Mouse (Mus musculus) testis, adult 2 months (tissue): ENCODE measurements around the gene Phkb. TPM values are rescaled to one million over a fixed set of nuclear protein-coding genes. Genes with fewer than 3 reads are reported as not detected.

ENCODE experiments used
- H3K27ac ChIP-seq: fragments of 200-500 bp; 2 replicates; pipeline ENCODE4 v1.5.1; 2012; ENCODE audit warnings: low read depth, low read length; ENCODE audit not compliant: control insufficient read depth, insufficient read depth
- H3K27me3 ChIP-seq: fragments of 200-500 bp; 2 replicates; pipeline ENCODE4 v1.6.1; 2012; ENCODE audit warnings: mild to moderate bottlenecking, low read length, moderate library complexity; ENCODE audit not compliant: control insufficient read depth, insufficient read depth
- H3K36me3 ChIP-seq: fragments of 200-500 bp; 2 replicates; pipeline ENCODE4 v1.6.1; 2012; ENCODE audit warnings: mild to moderate bottlenecking, low read length; ENCODE audit not compliant: control insufficient read depth, insufficient read depth
- H3K4me1 ChIP-seq: fragments of 200-500 bp; 2 replicates; pipeline ENCODE4 v1.6.1; 2012; ENCODE audit warnings: low read length; ENCODE audit not compliant: control insufficient read depth, insufficient read depth
- H3K4me3 ChIP-seq: fragments of 200-500 bp; 2 replicates; pipeline ENCODE4 v1.5.1; 2012; ENCODE audit warnings: low read depth, mild to moderate bottlenecking, low read length, moderate library complexity, mixed read lengths; ENCODE audit not compliant: control insufficient read depth
- CTCF ChIP-seq: fragments of 200-500 bp; IDR thresholded peaks from 2 replicates; pipeline ENCODE4 v1.5.1; 2012; ENCODE audit warnings: low read depth, mild to moderate bottlenecking, inconsistent platforms, low read length, moderate library complexity; ENCODE audit not compliant: control insufficient read depth, insufficient read depth, insufficient replicate concordance
- POLR2A ChIP-seq: fragments of 200-500 bp; IDR thresholded peaks from 2 replicates; pipeline ENCODE4 v1.6.1; 2012; ENCODE audit warnings: low read depth, mild to moderate bottlenecking, inconsistent platforms, low read length, moderate library complexity; ENCODE audit not compliant: control insufficient read depth
- polyA plus RNA-seq: library from polyadenylated mRNA; depleted of rRNA; stranded (reverse); fragments of >200 nt; gene quantifications from 2 replicates; pipeline ENCODE4 v1.2.3, GENCODE M21; 2012

Gene Phkb
- polyA plus RNA-seq, 1 experiment = 2.9 TPM

- TF ChIP-seq CTCF (no peak), POLR2A (no peak)
Measured at GRCm38 (mm10) chr8:85879624-85880023, 38.9 kb downstream of the Phkb start.

GRCm38 (mm10) chr8:85884811-85885210, 44.1 kb downstream of the Phkb start:
- no peak overlapping the region for H3K27ac ChIP-seq
- H3K4me3 ChIP-seq = no peak overlapping the region
- TF ChIP-seq CTCF (no peak), POLR2A (no peak)
- H3K4me1 ChIP-seq = no peaks in the 10 kb centered on the region
- H3K36me3 ChIP-seq = no peaks in the 10 kb centered on the region
- H3K27me3 ChIP-seq = no peaks in the 10 kb centered on the region

More at GRCm38 (mm10) chr8:85879624-85880023, 38.9 kb downstream of the Phkb start:
- no peaks in the 10 kb centered on the region for H3K27me3 ChIP-seq
- H3K36me3 ChIP-seq = no peaks in the 10 kb centered on the region
- H3K4me1 ChIP-seq = no peaks in the 10 kb centered on the region
- no peak overlapping the region for H3K27ac ChIP-seq
- H3K4me3 ChIP-seq = no peak overlapping the region

GRCm38 (mm10) chr8:85897636-85898035, 56.9 kb downstream of the Phkb start:
- H3K27ac ChIP-seq = no peak overlapping the region
- no peaks in the 10 kb centered on the region for H3K4me1 ChIP-seq
- no peaks in the 10 kb centered on the region for H3K36me3 ChIP-seq
- no peak for TF ChIP-seq CTCF
- TF ChIP-seq POLR2A = no peak
- no peak overlapping the region for H3K4me3 ChIP-seq
- H3K27me3 ChIP-seq = no peaks in the 10 kb centered on the region

GRCm38 (mm10) chr8:85924991-85925390, 84.2 kb downstream of the Phkb start:
- no peaks in the 10 kb centered on the region for H3K27me3 ChIP-seq
- no peaks in the 10 kb centered on the region for H3K36me3 ChIP-seq
- H3K4me3 ChIP-seq = no peak overlapping the region
- H3K27ac ChIP-seq = no peak overlapping the region
- TF ChIP-seq CTCF (no peak), POLR2A (no peak)
- H3K4me1 ChIP-seq = peaks cover 2% of the 10 kb centered on the region

GRCm38 (mm10) chr8:85925574-85925973, 84.8 kb downstream of the Phkb start:
- TF ChIP-seq POLR2A = no peak
- no peak for TF ChIP-seq CTCF
- Histone ChIP-seq H3K27me3 (no peaks in the 10 kb centered on the region), H3K4me3 (no peak overlapping the region), H3K36me3 (no peaks in the 10 kb centered on the region), H3K27ac (no peak overlapping the region), H3K4me1 (peaks cover 2% of the 10 kb centered on the region)

- Histone ChIP-seq H3K4me1 (peaks cover 2% of the 10 kb centered on the region), H3K36me3 (no peaks in the 10 kb centered on the region), H3K4me3 (no peak overlapping the region), H3K27me3 (no peaks in the 10 kb centered on the region), H3K27ac (no peak overlapping the region)
- no peak for TF ChIP-seq CTCF
- no peak for TF ChIP-seq POLR2A
Measured at GRCm38 (mm10) chr8:85926107-85926506, 85.3 kb downstream of the Phkb start.

GRCm38 (mm10) chr8:85936148-85936547, 95.4 kb downstream of the Phkb start:
- Histone ChIP-seq H3K4me1 (no peaks in the 10 kb centered on the region), H3K4me3 (no peak overlapping the region), H3K36me3 (no peaks in the 10 kb centered on the region), H3K27me3 (no peaks in the 10 kb centered on the region), H3K27ac (no peak overlapping the region)
- no peak for TF ChIP-seq POLR2A
- no peak for TF ChIP-seq CTCF

GRCm38 (mm10) chr8:85937343-85937742, 96.6 kb downstream of the Phkb start:
- TF ChIP-seq CTCF = no peak
- TF ChIP-seq POLR2A = no peak
- Histone ChIP-seq H3K36me3 (no peaks in the 10 kb centered on the region), H3K27me3 (no peaks in the 10 kb centered on the region), H3K4me1 (no peaks in the 10 kb centered on the region), H3K4me3 (no peak overlapping the region), H3K27ac (no peak overlapping the region)
